Mouse (Mus musculus) midbrain, embryonic 11.5 days (tissue): ENCODE measurements around the gene Lingo3. TPM values are rescaled to one million over a fixed set of nuclear protein-coding genes. Genes with fewer than 3 reads are reported as not detected.

Experiments
- ATAC-seq: fragments of 200-750 bp; cut with Nextera tagmentation; 2 replicates; pipeline ENCODE4 v1.8.0; 2017; ENCODE audit warnings: moderate TSS enrichment, moderate library complexity; ENCODE audit not compliant: low FRiP score
- DNase-seq: peaks from one replicate; pipeline ENCODE4 v3.0.0; 2015; ENCODE audit warnings: low spot score; ENCODE audit errors: missing footprints
- H3K27ac ChIP-seq: fragments of 300-500 bp; sonication (generic); 2 replicates; pipeline ENCODE4 v1.5.1; 2014; ENCODE audit warnings: low read depth, low read length
- H3K27me3 ChIP-seq: fragments of 300-500 bp; sonication (generic); 2 replicates; pipeline ENCODE4 v1.6.1; 2014; ENCODE audit warnings: mild to moderate bottlenecking, low read length, moderate library complexity, mixed read lengths; ENCODE audit not compliant: control insufficient read depth, insufficient read depth
- H3K36me3 ChIP-seq: fragments of 300-500 bp; sonication (generic); 2 replicates; pipeline ENCODE4 v1.6.1; 2014; ENCODE audit warnings: mild to moderate bottlenecking, low read length, moderate library complexity, mixed read lengths; ENCODE audit not compliant: control insufficient read depth, insufficient read depth
- H3K4me1 ChIP-seq: fragments of 300-500 bp; sonication (generic); 2 replicates; pipeline ENCODE4 v1.6.1; 2014; ENCODE audit warnings: low read length; ENCODE audit not compliant: control insufficient read depth, insufficient read depth
- H3K4me2 ChIP-seq: fragments of 300-500 bp; sonication (generic); 2 replicates; pipeline ENCODE4 v1.6.1; 2014; ENCODE audit warnings: mild to moderate bottlenecking, moderate library complexity
- H3K4me3 ChIP-seq: fragments of 300-500 bp; sonication (generic); 2 replicates; pipeline ENCODE4 v1.5.1; 2014; ENCODE audit warnings: low read depth, low read length
- H3K9ac ChIP-seq: fragments of 300-500 bp; sonication (generic); 2 replicates; pipeline ENCODE4 v1.6.1; 2014; ENCODE audit warnings: low read length
- H3K9me3 ChIP-seq: fragments of 300-500 bp; sonication (generic); 2 replicates; pipeline ENCODE4 v1.6.1; 2016; ENCODE audit warnings: low read length; ENCODE audit not compliant: control insufficient read depth
- WGBS: fragments of 180-500 bp; shearing (Covaris S2); extraction: QIAGEN DNeasy Blood & Tissue Kit; methylation state at CpG from one replicate; pipeline ENCODE4 v1.1.7; 2014; 5-methylcytosine and 5-hydroxymethylcytosine counted together
- polyA plus RNA-seq: library from polyadenylated mRNA; unstranded; fragments of >200 nt; fragmentation: Nextera tagmentation; extraction: Ambion mirVana; gene quantifications from 2 replicates; pipeline ENCODE4 v1.2.1, GENCODE M21; 2014

Lingo3 gene
- polyA plus RNA-seq, 1 experiment from 2014 or later = 0.55 TPM

DNA sequence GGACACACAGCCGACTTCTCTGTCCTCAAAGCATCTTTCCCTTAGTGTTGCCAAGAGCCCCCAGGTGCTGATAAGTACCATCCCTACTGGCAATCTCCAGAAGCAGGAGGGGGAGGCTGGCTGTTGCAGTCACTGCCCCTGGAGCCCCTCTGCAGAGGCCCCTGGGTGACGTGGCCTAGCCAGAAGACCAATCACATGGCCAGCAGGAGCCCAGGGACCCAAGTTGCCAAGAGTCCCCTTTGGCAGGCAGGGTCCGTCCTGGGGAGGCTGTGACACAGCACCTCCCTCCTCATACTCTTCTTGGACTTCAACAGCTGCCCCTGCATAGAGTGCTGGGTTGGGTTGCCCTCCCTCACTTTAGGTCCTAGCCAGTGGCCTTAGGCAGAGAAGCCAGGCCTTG, 40.8 kb downstream of the Lingo3 start:
- H3K36me3 ChIP-seq = peaks cover 28% of the 10 kb centered on the region
- H3K27me3 ChIP-seq = peaks cover 10% of the 10 kb centered on the region
- H3K9me3 ChIP-seq = no peaks in the 10 kb centered on the region
- H3K4me1 ChIP-seq = peaks cover 27% of the 10 kb centered on the region
- WGBS = 85% methylated on average over 3 of the region's 3 CpGs
- DNase-seq (no peak), ATAC-seq (no peak)
- no peak overlapping the region for H3K9ac ChIP-seq
- no peak overlapping the region for H3K27ac ChIP-seq
- H3K4me2 ChIP-seq = no peak overlapping the region
- H3K4me3 ChIP-seq = no peak overlapping the region

DNA sequence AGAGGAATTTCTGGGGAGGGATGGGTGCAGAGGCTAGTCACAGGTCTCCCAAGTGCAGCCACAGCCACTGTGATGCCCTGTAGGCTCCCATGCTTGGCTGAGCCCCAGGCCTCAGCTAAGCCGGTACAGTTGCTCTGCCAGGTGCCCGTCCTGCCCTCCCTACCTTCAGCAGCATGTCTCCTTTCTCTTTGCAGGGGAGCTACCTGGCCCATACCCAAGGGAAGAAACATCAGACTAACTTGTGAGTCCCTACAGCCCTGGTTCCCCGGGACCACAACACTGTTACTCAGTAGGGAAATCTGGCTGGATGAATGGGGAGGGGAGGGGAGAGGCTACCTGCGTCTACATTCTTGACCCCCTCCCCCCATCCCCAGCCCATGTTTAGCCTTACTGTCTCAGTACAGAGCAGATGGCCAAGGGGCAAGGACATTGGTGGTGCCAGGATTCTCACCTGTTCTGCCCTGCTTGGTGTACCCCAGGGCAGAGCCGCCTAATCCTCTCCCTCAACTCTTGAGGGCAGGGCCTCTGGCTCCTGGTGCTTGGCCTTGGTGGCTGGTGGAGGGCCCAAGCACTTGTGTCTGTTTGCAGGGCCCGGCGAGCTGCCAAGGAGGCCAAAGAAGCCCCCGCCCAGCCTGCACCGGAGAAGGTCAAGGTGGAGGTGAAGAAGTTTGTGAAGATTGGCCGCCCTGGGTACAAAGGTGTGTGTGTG, 41.5 kb downstream of the Lingo3 start:
- no peaks in the 10 kb centered on the region for H3K9me3 ChIP-seq
- no peak for DNase-seq
- H3K4me1 ChIP-seq = peaks cover 21% of the 10 kb centered on the region
- H3K27ac ChIP-seq = no peak overlapping the region
- no peak overlapping the region for H3K4me2 ChIP-seq
- H3K9ac ChIP-seq = no peak overlapping the region
- 92% methylated on average over 10 of the region's 10 CpGs for WGBS
- H3K4me3 ChIP-seq = no peak overlapping the region
- H3K36me3 ChIP-seq = peaks cover 28% of the 10 kb centered on the region
- peaks cover 8% of the 10 kb centered on the region for H3K27me3 ChIP-seq
- no peak for ATAC-seq

GRCm38 (mm10) chr10:80799070-80799566, 44.7 kb downstream of the Lingo3 start:
- peak overlapping the region; percentile 98 for H3K9ac ChIP-seq
- ATAC-seq = no peak
- no peaks in the 10 kb centered on the region for H3K9me3 ChIP-seq
- no peaks in the 10 kb centered on the region for H3K27me3 ChIP-seq
- H3K4me3 ChIP-seq = peak overlapping the region; percentile 99
- H3K36me3 ChIP-seq = peaks cover 29% of the 10 kb centered on the region
- WGBS = 3% methylated on average over 18 of the region's 18 CpGs
- no peak for DNase-seq
- H3K4me1 ChIP-seq = peaks cover 24% of the 10 kb centered on the region
- peak overlapping the region; percentile 90; the same call in 1 of the 2 replicates for H3K27ac ChIP-seq
- H3K4me2 ChIP-seq = peak overlapping the region; percentile 96

GRCm38 (mm10) chr10:80798150-80799006, 45.5 kb downstream of the Lingo3 start, which contains the start of the genes Sf3a2 and Plekhj1:
Gene Sf3a2, plus strand, starts transcription at chr10:80798198.
Gene Plekhj1, minus strand, starts transcription at chr10:80798626.
- Histone ChIP-seq H3K4me3 (peak within 1 kb of the TSS; percentile 99), H3K27me3 (no peaks in the 10 kb centered on the region), H3K9me3 (no peaks in the 10 kb centered on the region), H3K9ac (peak within 1 kb of the TSS; percentile 98), H3K27ac (peak within 1 kb of the TSS; percentile 90), H3K36me3 (peaks cover 27% of the 10 kb centered on the region), H3K4me2 (peak within 1 kb of the TSS; percentile 96), H3K4me1 (peaks cover 24% of the 10 kb centered on the region)
- ATAC-seq = peak; percentile 89
- DNase-seq = peak; percentile 100
- WGBS = under 1% methylated on average over 104 of the region's 104 CpGs

DNA sequence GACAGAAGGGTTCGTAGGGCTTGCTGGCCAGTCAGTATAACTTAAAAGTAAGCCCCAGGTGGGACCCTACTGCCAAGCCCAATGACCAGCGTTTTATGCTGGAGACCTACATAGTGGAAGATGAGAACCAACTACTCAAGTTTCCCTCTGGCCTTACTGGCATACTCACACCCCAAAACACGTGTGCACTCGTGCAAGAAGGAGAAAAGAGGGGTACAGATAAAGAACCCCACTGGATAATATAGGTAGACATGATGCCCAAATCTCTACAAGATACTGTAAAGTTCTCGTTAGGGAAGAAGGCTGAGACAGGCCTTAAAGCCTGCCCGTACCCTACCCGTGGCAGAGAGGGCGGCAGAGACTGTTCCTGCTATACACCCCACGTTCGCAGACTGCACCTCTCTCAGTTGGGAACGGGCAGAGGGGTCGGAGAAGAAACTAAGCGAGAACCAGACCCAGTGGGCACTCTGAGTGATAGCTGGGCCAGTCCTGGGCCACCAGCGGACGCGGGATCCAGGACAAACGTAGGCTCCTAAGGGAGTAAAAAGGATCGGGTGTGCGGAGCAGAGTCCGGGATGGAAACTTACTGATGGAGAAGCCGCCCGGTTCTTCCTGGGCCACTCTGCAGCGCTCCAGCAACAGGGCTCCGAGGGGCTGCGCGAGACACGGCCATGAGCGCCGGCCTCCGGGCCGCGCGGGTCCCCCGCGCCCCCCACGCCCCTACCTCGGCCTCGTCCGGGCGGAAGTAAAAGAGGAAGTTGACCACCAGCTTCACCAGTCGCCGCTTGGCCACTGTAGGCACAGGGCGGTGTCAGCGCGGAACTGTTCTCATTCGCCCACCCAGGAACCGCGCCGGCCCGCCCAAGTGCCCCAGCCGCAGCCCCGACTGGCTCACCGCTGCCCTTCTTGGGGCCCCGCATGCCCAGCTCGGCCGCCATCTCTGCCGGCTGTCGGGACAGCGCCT, 46.4 kb downstream of the Lingo3 start:
- Histone ChIP-seq H3K4me1 (peaks cover 24% of the 10 kb centered on the region), H3K4me3 (peak overlapping the region; percentile 99), H3K4me2 (peak overlapping the region; percentile 96), H3K27ac (peak overlapping the region; percentile 90), H3K9ac (peak overlapping the region; percentile 98), H3K36me3 (peaks cover 19% of the 10 kb centered on the region), H3K27me3 (no peaks in the 10 kb centered on the region), H3K9me3 (no peaks in the 10 kb centered on the region)
- ATAC-seq (peak; percentile 76), DNase-seq (peak; percentile 93)
- 4% methylated on average over 54 of the region's 59 CpGs for WGBS

- peak overlapping the region; percentile 96 for H3K4me2 ChIP-seq
- H3K4me1 ChIP-seq = peaks cover 24% of the 10 kb centered on the region
- H3K27ac ChIP-seq = no peak overlapping the region
- no peaks in the 10 kb centered on the region for H3K27me3 ChIP-seq
- ATAC-seq (no peak), DNase-seq (no peak)
- H3K9ac ChIP-seq = peak overlapping the region; percentile 98
- WGBS = 85% methylated on average over 9 of the region's 9 CpGs
- H3K36me3 ChIP-seq = peaks cover 22% of the 10 kb centered on the region
- no peaks in the 10 kb centered on the region for H3K9me3 ChIP-seq
- peak overlapping the region; percentile 99 for H3K4me3 ChIP-seq
Observed at GRCm38 (mm10) chr10:80796307-80796848, 47.5 kb downstream of the Lingo3 start.

DNA sequence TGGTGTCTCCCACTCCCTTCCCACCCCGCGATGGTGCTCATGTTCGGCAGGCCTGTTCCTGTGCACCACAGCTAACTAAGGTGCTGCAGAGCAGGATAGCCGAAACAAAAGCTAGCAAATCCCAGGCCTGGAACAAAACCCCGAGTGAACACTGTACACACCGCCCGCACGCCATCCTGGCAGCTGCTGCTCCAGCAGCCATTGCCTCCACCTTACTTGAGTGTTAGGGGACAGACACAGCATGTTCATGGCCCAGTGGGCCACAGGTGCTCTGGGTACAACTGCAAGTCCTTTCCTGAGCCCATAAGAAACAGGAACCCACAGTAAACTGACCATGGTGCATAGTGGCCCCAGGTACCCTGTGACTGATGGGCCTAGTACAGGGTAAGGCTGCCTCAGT, 49.1 kb downstream of the Lingo3 start:
- DNase-seq (no peak), ATAC-seq (no peak)
- no peak overlapping the region for H3K4me3 ChIP-seq
- peaks cover 28% of the 10 kb centered on the region for H3K36me3 ChIP-seq
- no peak overlapping the region for H3K27ac ChIP-seq
- 95% methylated on average over 8 of the region's 8 CpGs for WGBS
- H3K27me3 ChIP-seq = no peaks in the 10 kb centered on the region
- peaks cover 18% of the 10 kb centered on the region for H3K4me1 ChIP-seq
- H3K4me2 ChIP-seq = no peak overlapping the region
- H3K9me3 ChIP-seq = no peaks in the 10 kb centered on the region
- H3K9ac ChIP-seq = no peak overlapping the region

GRCm38 (mm10) chr10:80793803-80794202, 50.0 kb downstream of the Lingo3 start:
- Histone ChIP-seq H3K9me3 (no peaks in the 10 kb centered on the region), H3K4me2 (no peak overlapping the region), H3K27me3 (no peaks in the 10 kb centered on the region), H3K4me1 (peaks cover 12% of the 10 kb centered on the region), H3K27ac (no peak overlapping the region), H3K36me3 (peaks cover 29% of the 10 kb centered on the region), H3K4me3 (no peak overlapping the region), H3K9ac (no peak overlapping the region)
- 95% methylated on average over 4 of the region's 4 CpGs for WGBS
- ATAC-seq (no peak), DNase-seq (no peak)
